Mouse (Mus musculus) forebrain, embryonic 13.5 days (tissue): Measurements from ENCODE around the gene Gm3854. TPM values are rescaled to one million over a fixed set of nuclear protein-coding genes. Genes with fewer than 3 reads are reported as not detected.
"Not testable (repeated sequence)": the region's sequence is repeated elsewhere in the genome, so short reads cannot be mapped to it uniquely, and the experiment has no call there.

Experiments used
- ATAC-seq: fragments of 200-750 bp; cut with Nextera tagmentation; 2 replicates; pipeline ENCODE4 v1.8.0; 2017
- H3K27ac ChIP-seq: fragments of 300-500 bp; sonication (generic); 2 replicates; pipeline ENCODE4 v1.5.1; 2015; ENCODE audit warnings: inconsistent platforms, mild to moderate bottlenecking, moderate library complexity
- H3K27me3 ChIP-seq: fragments of 300-500 bp; sonication (generic); 2 replicates; pipeline ENCODE4 v1.6.1; 2015; ENCODE audit warnings: mild to moderate bottlenecking, inconsistent platforms
- H3K36me3 ChIP-seq: fragments of 300-500 bp; sonication (generic); 2 replicates; pipeline ENCODE4 v1.6.1; 2015; ENCODE audit warnings: mild to moderate bottlenecking, inconsistent platforms; ENCODE audit not compliant: poor library complexity, severe bottlenecking
- H3K4me1 ChIP-seq: fragments of 300-500 bp; sonication (generic); 2 replicates; pipeline ENCODE4 v1.6.1; 2015; ENCODE audit warnings: inconsistent platforms
- H3K4me2 ChIP-seq: fragments of 300-500 bp; sonication (generic); 2 replicates; pipeline ENCODE4 v1.6.1; 2015; ENCODE audit warnings: inconsistent platforms, mild to moderate bottlenecking, moderate library complexity
- H3K4me3 ChIP-seq: fragments of 300-500 bp; sonication (generic); 2 replicates; pipeline ENCODE4 v1.5.1; 2015; ENCODE audit warnings: mild to moderate bottlenecking, inconsistent platforms
- H3K9ac ChIP-seq: fragments of 300-500 bp; sonication (generic); 2 replicates; pipeline ENCODE4 v1.6.1; 2015; ENCODE audit warnings: mild to moderate bottlenecking, inconsistent platforms
- H3K9me3 ChIP-seq: fragments of 300-500 bp; sonication (generic); replicated peaks from 2 replicates; pipeline ENCODE4 v1.6.1; 2016; ENCODE audit warnings: inconsistent platforms
- WGBS: fragments of 180-500 bp; shearing (Covaris S2); methylation state at CpG from one replicate; pipeline ENCODE4 v1.1.7; 2015; 5-methylcytosine and 5-hydroxymethylcytosine counted together
- polyA plus RNA-seq: library from polyadenylated mRNA; unstranded; fragments of >200 nt; fragmentation: Nextera tagmentation; extraction: Ambion mirVana; gene quantifications from 2 replicates; pipeline ENCODE4 v1.2.1, GENCODE M21; 2015

The Gm3854 gene
- polyA plus RNA-seq, 1 experiment from 2014 or later, result 4.1 TPM

DNA sequence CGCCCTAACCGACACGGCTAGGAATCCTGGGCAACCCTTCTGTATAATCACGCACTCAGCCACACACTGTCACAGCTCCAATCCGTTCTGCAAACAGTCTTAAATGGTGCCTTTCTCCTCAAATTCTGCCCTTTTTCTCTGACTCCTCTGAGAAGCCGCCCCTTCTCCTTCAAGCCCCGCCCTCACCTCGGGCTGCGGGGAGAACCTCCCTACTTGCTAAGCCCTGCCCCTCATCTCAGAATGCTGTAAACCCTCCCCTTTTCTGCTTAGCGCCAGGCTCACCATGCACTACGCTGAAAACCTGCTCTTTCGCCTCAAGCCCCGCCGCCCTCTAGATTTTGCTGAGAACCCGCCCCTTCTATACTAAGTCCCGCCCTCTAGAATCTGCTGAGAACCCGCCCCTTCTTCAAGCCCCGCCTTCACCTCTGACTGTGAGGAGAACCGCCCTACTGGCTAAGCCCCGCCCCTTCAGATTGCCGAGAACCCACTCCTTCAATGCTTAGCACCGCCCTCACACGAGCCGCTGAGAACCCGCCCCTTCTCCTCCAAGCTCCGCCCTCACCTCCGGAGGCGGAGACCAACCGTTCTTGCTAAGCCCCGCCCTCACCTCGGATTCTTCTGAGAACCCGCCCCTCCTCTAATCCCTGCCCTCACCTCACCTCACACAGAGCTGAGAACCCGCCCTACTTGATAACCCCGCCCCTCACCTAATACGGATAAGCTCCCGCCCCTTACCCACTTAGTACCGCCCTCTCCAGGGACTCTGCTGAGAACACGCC is 18.9 kb downstream of the Gm3854 start:
- H3K9me3 ChIP-seq, result no peaks in the 10 kb centered on the region
- peak; percentile 92 for ATAC-seq
- H3K4me2 ChIP-seq, result peak overlapping the region; percentile 61
- H3K9ac ChIP-seq, result peak overlapping the region; percentile 60
- under 1% methylated on average over 37 of the region's 38 CpGs for WGBS
- H3K27ac ChIP-seq, result peak overlapping the region; percentile 89
- peaks cover 11% of the 10 kb centered on the region for H3K4me1 ChIP-seq
- peak overlapping the region; percentile 50 for H3K4me3 ChIP-seq
- H3K36me3 ChIP-seq, result no peaks in the 10 kb centered on the region
- H3K27me3 ChIP-seq, result no peaks in the 10 kb centered on the region

- no peaks in the 10 kb centered on the region for H3K27me3 ChIP-seq
- peak; percentile 84 for ATAC-seq
- peak within 1 kb of the TSS; percentile 73 for H3K9ac ChIP-seq
- no peaks in the 10 kb centered on the region for H3K9me3 ChIP-seq
- H3K4me2 ChIP-seq, result peak within 1 kb of the TSS; percentile 61
- peaks cover 11% of the 10 kb centered on the region for H3K4me1 ChIP-seq
- no peaks in the 10 kb centered on the region for H3K36me3 ChIP-seq
- peak within 1 kb of the TSS; percentile 89 for H3K27ac ChIP-seq
- peak within 1 kb of the TSS; percentile 50 for H3K4me3 ChIP-seq
- under 1% methylated on average over 23 of the region's 23 CpGs for WGBS
Measured at GRCm38 (mm10) chr7:6363047-6363488, 19.5 kb downstream of the Gm3854 start, which contains the start of gene Zfp78. Zfp78 (plus strand) TSS chr7:6363280.

DNA sequence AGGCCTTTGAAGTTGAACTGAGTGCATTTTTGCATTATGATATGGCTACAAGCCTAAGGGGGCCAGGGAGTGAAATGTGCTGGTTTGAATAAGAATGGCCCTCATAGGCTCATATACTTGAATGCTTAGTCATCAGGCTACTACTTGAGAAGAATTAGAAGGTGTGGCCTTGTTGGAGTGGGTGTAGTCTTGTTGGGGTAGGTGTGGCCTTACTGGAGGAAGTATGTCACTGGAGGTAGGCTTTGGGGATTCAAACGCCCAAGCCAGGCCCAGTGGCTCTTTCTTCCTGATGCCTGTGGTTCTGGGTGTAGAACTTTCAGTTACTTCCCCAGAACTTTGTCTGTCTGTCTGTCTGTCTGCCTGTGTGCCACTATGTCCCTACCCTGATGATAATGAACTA is 21.2 kb downstream of the Gm3854 start:
- Histone ChIP-seq H3K27me3 (no peaks in the 10 kb centered on the region), H3K36me3 (no peaks in the 10 kb centered on the region), H3K27ac (no peak overlapping the region), H3K4me3 (no peak overlapping the region), H3K9ac (no peak overlapping the region), H3K4me1 (peaks cover 11% of the 10 kb centered on the region), H3K4me2 (no peak overlapping the region; the same call in 1 of the 2 replicates), H3K9me3 (no peaks in the 10 kb centered on the region)
- no peak for ATAC-seq
- 77% methylated on average over 1 of the region's 1 CpGs for WGBS

DNA sequence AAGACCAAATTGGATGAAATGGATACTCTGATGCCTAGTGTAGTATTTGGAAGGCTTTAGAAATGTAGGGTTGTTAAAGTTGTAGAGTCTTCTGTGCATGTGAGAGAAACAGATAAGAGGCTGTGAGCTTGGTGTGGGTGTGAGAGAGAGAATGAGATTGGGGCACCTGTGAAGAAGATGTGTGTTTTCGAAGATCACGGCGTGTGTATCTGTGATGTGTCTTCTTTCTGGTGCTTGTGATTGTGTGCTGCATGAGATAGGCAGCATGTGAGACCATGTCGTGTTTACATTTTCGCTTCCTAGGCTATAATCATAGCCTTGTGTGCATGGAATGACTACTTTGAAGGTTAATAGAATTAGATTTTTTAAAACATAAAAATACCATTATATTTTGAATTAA is 23.6 kb downstream of the Gm3854 start:
- Histone ChIP-seq H3K9ac (no peak overlapping the region), H3K4me1 (peaks cover 11% of the 10 kb centered on the region), H3K4me3 (no peak overlapping the region), H3K36me3 (no peaks in the 10 kb centered on the region), H3K9me3 (no peaks in the 10 kb centered on the region), H3K27me3 (no peaks in the 10 kb centered on the region), H3K27ac (no peak overlapping the region), H3K4me2 (no peak overlapping the region)
- no peak for ATAC-seq
- 91% methylated on average over 5 of the region's 5 CpGs for WGBS

- not testable (repeated sequence) for H3K27ac ChIP-seq, H3K4me3 ChIP-seq, H3K4me2 ChIP-seq, H3K36me3 ChIP-seq, ATAC-seq, H3K9ac ChIP-seq, H3K27me3 ChIP-seq, H3K9me3 ChIP-seq
- peaks cover 11% of the 10 kb centered on the region for H3K4me1 ChIP-seq
- WGBS, result 82% methylated on average over 5 of the region's 5 CpGs
Measured at GRCm38 (mm10) chr7:6368146-6368545, 24.6 kb downstream of the Gm3854 start.

- Histone ChIP-seq H3K9ac (no peak overlapping the region), H3K4me2 (no peak overlapping the region), H3K4me3 (no peak overlapping the region), H3K4me1 (peaks cover 2% of the 10 kb centered on the region; the same call in 1 of the 2 replicates), H3K27ac (no peak overlapping the region), H3K9me3 (no peaks in the 10 kb centered on the region), H3K36me3 (no peaks in the 10 kb centered on the region), H3K27me3 (no peaks in the 10 kb centered on the region)
- 90% methylated on average over 3 of the region's 3 CpGs for WGBS
- ATAC-seq, result no peak
Measured at GRCm38 (mm10) chr7:6369460-6369859, 25.9 kb downstream of the Gm3854 start.

DNA sequence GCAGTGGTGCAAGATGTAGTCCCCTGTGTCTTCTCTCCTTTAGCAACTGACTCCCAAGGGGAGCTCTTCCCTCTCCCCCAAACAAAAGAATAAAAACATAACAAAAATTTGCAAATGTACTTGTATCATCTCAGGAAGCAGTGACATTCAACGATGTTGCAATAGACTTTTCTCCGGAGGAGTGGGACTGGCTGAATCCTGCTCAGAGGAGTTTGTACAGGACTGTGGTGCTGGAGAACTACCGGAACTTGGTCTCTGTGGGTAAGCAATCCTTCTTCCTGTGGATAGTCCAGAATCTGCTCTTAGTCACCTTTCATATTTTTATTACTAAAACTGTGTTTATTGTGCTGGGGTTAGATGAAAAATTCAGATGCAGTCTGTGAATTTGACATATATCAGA is 29.4 kb downstream of the Gm3854 start:
- H3K4me3 ChIP-seq, result no peak overlapping the region
- H3K4me2 ChIP-seq, result no peak overlapping the region
- no peak overlapping the region for H3K9ac ChIP-seq
- no peak overlapping the region for H3K27ac ChIP-seq
- no peaks in the 10 kb centered on the region for H3K9me3 ChIP-seq
- WGBS, result 93% methylated on average over 3 of the region's 3 CpGs
- H3K4me1 ChIP-seq, result no peaks in the 10 kb centered on the region
- H3K27me3 ChIP-seq, result no peaks in the 10 kb centered on the region
- no peak for ATAC-seq
- no peaks in the 10 kb centered on the region; the same call in 1 of the 2 replicates for H3K36me3 ChIP-seq

GRCm38 (mm10) chr7:6378441-6378840 is 34.9 kb downstream of the Gm3854 start:
- Histone ChIP-seq H3K4me3 (no peak overlapping the region), H3K27me3 (no peaks in the 10 kb centered on the region), H3K4me2 (no peak overlapping the region), H3K9ac (no peak overlapping the region), H3K36me3 (peaks cover 11% of the 10 kb centered on the region), H3K27ac (no peak overlapping the region), H3K9me3 (no peaks in the 10 kb centered on the region; the same call in 1 of the 2 replicates), H3K4me1 (peaks cover 11% of the 10 kb centered on the region)
- no peak for ATAC-seq
- 94% methylated on average over 8 of the region's 8 CpGs for WGBS

DNA sequence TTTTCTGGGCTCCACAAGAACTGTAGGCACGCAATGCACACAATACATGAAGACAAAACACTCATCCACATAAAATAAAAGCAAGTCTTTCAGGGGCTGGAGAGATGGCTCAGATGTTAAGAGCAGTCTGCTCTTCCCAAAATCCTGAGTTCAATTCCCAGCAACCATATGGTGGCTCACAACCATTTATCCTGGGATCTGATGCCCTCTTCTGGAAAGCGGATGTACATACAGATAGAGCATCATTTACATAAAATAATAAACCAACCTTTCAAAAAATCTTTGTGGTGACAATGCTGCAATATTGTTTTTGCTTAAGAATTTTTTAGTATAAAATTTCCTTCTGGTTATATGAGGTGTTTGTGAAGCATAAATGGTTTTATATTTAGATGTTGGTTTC is 37.9 kb downstream of the Gm3854 start:
- Histone ChIP-seq H3K4me2 (no peak overlapping the region), H3K9me3 (no peaks in the 10 kb centered on the region; the same call in 1 of the 2 replicates), H3K27me3 (no peaks in the 10 kb centered on the region), H3K4me3 (no peak overlapping the region), H3K4me1 (peaks cover 24% of the 10 kb centered on the region), H3K9ac (no peak overlapping the region), H3K27ac (no peak overlapping the region), H3K36me3 (peaks cover 11% of the 10 kb centered on the region)
- ATAC-seq, result no peak
- 93% methylated on average over 2 of the region's 2 CpGs for WGBS

- peaks cover 22% of the 10 kb centered on the region for H3K36me3 ChIP-seq
- peak within 1 kb of the TSS; percentile 86 for H3K4me2 ChIP-seq
- ATAC-seq, result peak; percentile 98
- peak within 1 kb of the TSS; percentile 70 for H3K4me3 ChIP-seq
- WGBS, result under 1% methylated on average over 28 of the region's 28 CpGs
- peaks cover 24% of the 10 kb centered on the region for H3K4me1 ChIP-seq
- peak within 1 kb of the TSS; percentile 80 for H3K9ac ChIP-seq
- H3K27ac ChIP-seq, result no peak within 1 kb of the TSS
- H3K9me3 ChIP-seq, result no peaks in the 10 kb centered on the region; the same call in 1 of the 2 replicates
- H3K27me3 ChIP-seq, result no peaks in the 10 kb centered on the region
Measured at GRCm38 (mm10) chr7:6383044-6383455, 39.5 kb downstream of the Gm3854 start, which contains the start of gene Zfp28. Zfp28 (plus strand) TSS chr7:6383295.

DNA sequence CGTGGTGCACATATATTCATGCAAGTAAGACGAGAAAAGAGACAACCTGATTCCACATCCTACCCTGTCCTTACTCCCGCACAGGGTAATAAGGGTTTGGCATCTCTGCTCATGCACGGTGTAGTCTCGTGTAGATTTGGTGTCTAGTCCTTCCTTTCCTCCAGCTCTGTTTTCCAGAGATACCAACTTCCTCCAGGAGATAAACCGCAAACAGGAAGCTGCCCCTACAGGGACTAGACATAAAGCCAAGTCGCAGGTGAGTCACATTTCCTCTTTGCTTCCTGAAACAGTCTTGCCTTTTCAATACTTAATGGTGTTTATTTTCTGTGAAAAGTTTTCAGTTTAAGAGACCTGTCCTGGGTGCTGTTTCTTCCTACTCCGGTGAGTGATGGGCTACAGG is 40.5 kb downstream of the Gm3854 start:
- Histone ChIP-seq H3K4me1 (peaks cover 24% of the 10 kb centered on the region), H3K4me3 (peak overlapping the region; percentile 70), H3K27ac (no peak overlapping the region), H3K9ac (peak overlapping the region; percentile 80; the same call in 1 of the 2 replicates), H3K4me2 (peak overlapping the region; percentile 86), H3K9me3 (no peaks in the 10 kb centered on the region; the same call in 1 of the 2 replicates), H3K27me3 (no peaks in the 10 kb centered on the region), H3K36me3 (peaks cover 18% of the 10 kb centered on the region)
- no peak for ATAC-seq
- WGBS, result 77% methylated on average over 8 of the region's 8 CpGs

GRCm38 (mm10) chr7:6386995-6387394 is 43.4 kb downstream of the Gm3854 start:
- Histone ChIP-seq H3K4me1 (peaks cover 22% of the 10 kb centered on the region), H3K9me3 (no peaks in the 10 kb centered on the region), H3K4me3 (no peak overlapping the region), H3K4me2 (no peak overlapping the region), H3K36me3 (peaks cover 45% of the 10 kb centered on the region), H3K27ac (no peak overlapping the region), H3K27me3 (no peaks in the 10 kb centered on the region), H3K9ac (no peak overlapping the region)
- no peak for ATAC-seq
- WGBS, result 98% methylated on average over 8 of the region's 8 CpGs
